Mouse (Mus musculus) gastrocnemius, postnatal 4 days (tissue): ENCODE results near the gene Olfr1271. TPM values are rescaled to one million over a fixed set of nuclear protein-coding genes. Genes with fewer than 3 reads are reported as not detected.
"Not testable (repeated sequence)": the region's sequence is repeated elsewhere in the genome, so short reads cannot be mapped to it uniquely, and the experiment has no call there.

Source experiments
- DNase-seq, 2 experiments: peaks; one replicate each; pipeline ENCODE4 v3.0.0; 2021 to 2022; ENCODE audit warnings: low spot score in 2 of 2, mixed read lengths in 2 of 2
- long read RNA-seq, 2 experiments: library from polyadenylated mRNA; stranded (forward); transcript quantifications; one replicate each; pipeline ENCODE4 v2.0.0; 2021
- total RNA-seq, 2 experiments: library from RNA; stranded (reverse); gene quantifications; 2 replicates each; pipeline ENCODE4 v1.2.3; 2021

Gene Olfr1271
- not detected for total RNA-seq
- long read RNA-seq, experiment 1, result 0 reads
- long read RNA-seq, experiment 2, result 0 reads

GRCm38 (mm10) chr2:90270932-90271331, at the start of gene Olfr1271:
Gene Olfr1271, minus strand, starts transcription at chr2:90271032.
- DNase-seq, result no peak

GRCm38 (mm10) chr2:90292741-90293140, 21.9 kb upstream of the Olfr1271 start, which contains the start of gene Olfr1272:
Gene Olfr1272, minus strand, starts transcription at chr2:90292841.
- DNase-seq, result no peak

DNA sequence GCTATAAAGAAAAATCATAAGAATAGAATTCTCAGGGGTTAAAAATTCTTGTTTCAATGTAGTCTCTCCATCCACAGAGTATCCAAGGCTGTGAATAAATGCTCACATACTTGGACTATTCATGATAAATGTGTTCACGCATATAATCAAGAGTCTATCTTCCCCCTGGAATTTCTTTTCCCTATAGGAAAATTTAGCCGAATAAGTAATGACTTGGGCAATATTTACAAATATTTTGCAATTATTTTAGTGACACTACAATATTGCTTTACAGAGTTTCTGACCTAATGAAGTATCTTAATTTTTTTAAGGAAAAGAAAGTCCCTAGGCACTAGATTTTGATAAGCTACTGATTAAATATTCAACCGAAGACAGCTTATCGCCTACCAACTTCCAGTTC, 13.3 kb downstream of the Olfr1271 start, which contains the start of gene Olfr142:
TSS of gene Olfr142 (minus strand) at position 101 of the 400 bp plus-strand sequence.
- DNase-seq, result no peak

DNA sequence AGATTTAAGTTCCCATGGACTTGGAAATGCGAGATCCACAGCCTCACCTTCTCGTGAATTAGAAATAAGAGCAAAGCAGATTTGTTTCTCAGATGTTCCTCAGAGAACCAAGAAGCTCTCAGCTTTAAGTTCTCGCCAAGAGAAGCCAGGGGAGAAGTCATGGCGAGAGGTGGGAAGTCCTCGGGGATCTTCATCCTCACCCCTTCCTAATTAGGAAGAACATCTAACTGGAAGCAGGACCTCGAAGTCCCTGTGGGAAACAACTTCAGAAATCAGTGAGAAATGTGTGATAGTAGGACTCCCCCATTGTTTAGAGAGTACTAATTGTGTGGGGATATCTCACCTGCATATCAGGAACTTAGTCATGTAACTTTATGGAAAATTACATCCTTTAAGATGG, 46.4 kb downstream of the Olfr1271 start, which contains the start of gene Olfr1506:
TSS of gene Olfr1506 (minus strand) at position 101 of the 400 bp plus-strand sequence.
- not testable (repeated sequence) for DNase-seq

Other genes with a start within 250 kb of the Olfr1271 start
- not detected for gene Olfr1264, start 245.5 kb downstream of the Olfr1271 start, total RNA-seq
- gene Olfr1265, start 235.7 kb downstream of the Olfr1271 start, total RNA-seq, result not detected
- not detected for gene Olfr140, start 207.4 kb downstream of the Olfr1271 start, total RNA-seq
- gene Olfr1269, start 149.6 kb downstream of the Olfr1271 start, total RNA-seq, result not detected
- not detected for gene Olfr32, start 128.7 kb downstream of the Olfr1271 start, total RNA-seq
- gene Olfr1270, start 117.9 kb downstream of the Olfr1271 start, total RNA-seq, result not detected
- gene Olfr1506, start 46.5 kb downstream of the Olfr1271 start, total RNA-seq, result under 1 TPM in 1 of 2 experiments, not detected in 1; 0.13 TPM
- not detected for gene Olfr142, start 13.4 kb downstream of the Olfr1271 start, total RNA-seq
- gene Olfr1272, start 21.8 kb upstream of the Olfr1271 start, total RNA-seq, result not detected
- not detected for gene Gm13769, start 51.2 kb upstream of the Olfr1271 start, total RNA-seq
- gene Olfr1274-ps, start 127.7 kb upstream of the Olfr1271 start, total RNA-seq, result not detected